Mouse (Mus musculus) left cerebral cortex, adult 2 months (tissue): ENCODE measurements around the gene Gm21885. TPM values are rescaled to one million over a fixed set of nuclear protein-coding genes. Genes with fewer than 3 reads are reported as not detected.

Source experiments
- DNase-seq, 2 experiments: peaks; one replicate each; pipeline ENCODE4 v3.0.0; 2021 to 2022; ENCODE audit warnings: low spot score in 2 of 2, mixed read lengths in 1 of 2; ENCODE audit errors: extremely low spot score in 1 of 2
- H3K27ac ChIP-seq: fragments of 200-600 bp; 2 replicates; pipeline ENCODE4 v1.8.1; 2022
- H3K4me3 ChIP-seq: fragments of 200-600 bp; 2 replicates; pipeline ENCODE4 v1.8.1; 2022
- CTCF ChIP-seq: fragments of 200-600 bp; IDR thresholded peaks from 2 replicates; pipeline ENCODE4 v1.8.1; 2022; ENCODE audit warnings: antibody characterized with exemption, mild to moderate bottlenecking, moderate library complexity
- intact Hi-C: fragments of 180-260 bp; cut with DNase I; formaldehyde crosslinking; loops from one replicate; pipeline ENCODE4 v1.15.1; 2025
- total RNA-seq, 2 experiments: library from RNA; stranded (reverse); gene quantifications; 2 replicates each; pipeline ENCODE4 v1.2.3; 2021

Gene Gm21885
- total RNA-seq, 2 experiments from 2014 or later: not detected

- no peak overlapping the region for H3K4me3 ChIP-seq
- intact Hi-C loops: no loop called here
- TF ChIP-seq CTCF: no peak
- no peak overlapping the region for H3K27ac ChIP-seq
- no peak for DNase-seq
Observed at GRCm38 (mm10) chr11:94294996-94295845, 13.5 kb downstream of the Gm21885 start.

- no peak overlapping the region for H3K4me3 ChIP-seq
- no peak for TF ChIP-seq CTCF
- DNase-seq: no peak
- intact Hi-C loops: no loop called here
- H3K27ac ChIP-seq: no peak overlapping the region
Observed at GRCm38 (mm10) chr11:94312733-94313132, 31.1 kb downstream of the Gm21885 start.

GRCm38 (mm10) chr11:94314098-94314652, 32.5 kb downstream of the Gm21885 start:
- Histone ChIP-seq H3K4me3 (no peak overlapping the region), H3K27ac (no peak overlapping the region)
- TF ChIP-seq CTCF: no peak
- intact Hi-C loops: no loop called here
- DNase-seq: no peak

- intact Hi-C loops: no loop called here
Observed at GRCm38 (mm10) chr11:94315308-94315707, 33.6 kb downstream of the Gm21885 start.

GRCm38 (mm10) chr11:94316528-94316927, 34.9 kb downstream of the Gm21885 start:
- no peak for TF ChIP-seq CTCF
- no peak for DNase-seq
- Histone ChIP-seq H3K4me3 (no peak overlapping the region), H3K27ac (no peak overlapping the region)
- intact Hi-C loops: no loop called here

More at GRCm38 (mm10) chr11:94315308-94315707, 33.6 kb downstream of the Gm21885 start:
- Histone ChIP-seq H3K27ac (no peak overlapping the region), H3K4me3 (no peak overlapping the region)
- TF ChIP-seq CTCF: no peak
- no peak for DNase-seq

GRCm38 (mm10) chr11:94317014-94317413, 35.3 kb downstream of the Gm21885 start:
- DNase-seq: no peak
- TF ChIP-seq CTCF: no peak
- H3K4me3 ChIP-seq: no peak overlapping the region
- intact Hi-C loops: no loop called here
- H3K27ac ChIP-seq: no peak overlapping the region

- TF ChIP-seq CTCF: no peak
- DNase-seq: no peak
- no peak overlapping the region for H3K27ac ChIP-seq
- H3K4me3 ChIP-seq: no peak overlapping the region
- intact Hi-C loops: no loop called here
Observed at GRCm38 (mm10) chr11:94317515-94317914, 35.8 kb downstream of the Gm21885 start.

- no peak for TF ChIP-seq CTCF
- Histone ChIP-seq H3K4me3 (no peak overlapping the region), H3K27ac (no peak overlapping the region)
- intact Hi-C loops: no loop called here
- DNase-seq: no peak
Observed at GRCm38 (mm10) chr11:94318056-94318455, 36.4 kb downstream of the Gm21885 start.

- no peak for DNase-seq
- no peak for TF ChIP-seq CTCF
- intact Hi-C loops: loop anchor here (10.0 kb wide), 1 partner anchor 674 kb away; the partner anchor contains the start of gene Ppp1r9b
- H3K4me3 ChIP-seq: peak overlapping the region; percentile 98
- peak overlapping the region; percentile 99 for H3K27ac ChIP-seq
Observed at GRCm38 (mm10) chr11:94320969-94321930, 39.6 kb downstream of the Gm21885 start.

- peak; percentile 95 to 97 for DNase-seq
- intact Hi-C loops: loop anchor here (2.0 to 10.0 kb wide), 2 partner anchors 111 to 673 kb away; partner anchors contain the start of genes Ppp1r9b and Tob1
- Histone ChIP-seq H3K27ac (peak within 1 kb of the TSS; percentile 99), H3K4me3 (peak within 1 kb of the TSS; percentile 98)
- TF ChIP-seq CTCF: no peak
Observed at GRCm38 (mm10) chr11:94321931-94322400, 40.3 kb downstream of the Gm21885 start, which contains the start of gene Luc7l3. Gene Luc7l3, minus strand, starts transcription at chr11:94321988.

- Histone ChIP-seq H3K4me3 (peak overlapping the region; percentile 98), H3K27ac (peak overlapping the region; percentile 99)
- no peak for DNase-seq
- intact Hi-C loops: loop anchor here (2.0 to 10.0 kb wide), 2 partner anchors 112 to 672 kb away; partner anchors contain the start of genes Ppp1r9b and Tob1
- no peak for TF ChIP-seq CTCF
Observed at GRCm38 (mm10) chr11:94322636-94323035, 41.0 kb downstream of the Gm21885 start.
